Mouse (Mus musculus) spleen, postnatal 14 days (tissue): ENCODE measurements around the gene Stx7.
A peak's percentile ranks its signal among the peaks of the same experiment; 100 is the strongest.

ENCODE experiments used
- DNase-seq, 2 experiments: peaks; one replicate each; pipeline ENCODE4 v3.0.0; 2021 to 2022; ENCODE audit warnings: low spot score in 2 of 2

The Stx7 gene

GRCm38 (mm10) chr10:24167978-24168583 lies 19.0 kb downstream of the Stx7 start:
- DNase-seq = no peak

DNA sequence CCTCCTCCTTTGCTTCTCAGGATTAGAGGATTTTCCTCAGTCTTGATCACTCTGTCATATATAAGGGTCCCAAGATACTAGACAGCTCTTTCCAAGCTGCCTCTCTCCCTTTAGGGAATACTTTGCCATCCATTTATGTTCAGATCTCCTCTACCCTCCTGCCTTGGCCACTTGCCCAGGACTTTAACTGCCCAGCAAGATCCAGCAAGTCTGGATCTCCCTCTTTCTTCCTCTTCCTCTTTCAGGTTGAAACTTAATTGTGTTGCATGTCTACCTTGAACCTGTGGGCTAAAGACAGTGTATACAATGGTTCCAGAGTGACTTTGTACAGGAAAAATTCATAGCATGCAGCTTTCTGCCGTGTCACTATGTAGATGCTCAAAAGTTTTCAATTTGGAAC lies 19.8 kb downstream of the Stx7 start:
- no peak for DNase-seq

GRCm38 (mm10) chr10:24171906-24172459 lies 22.9 kb downstream of the Stx7 start:
- no peak for DNase-seq

DNA sequence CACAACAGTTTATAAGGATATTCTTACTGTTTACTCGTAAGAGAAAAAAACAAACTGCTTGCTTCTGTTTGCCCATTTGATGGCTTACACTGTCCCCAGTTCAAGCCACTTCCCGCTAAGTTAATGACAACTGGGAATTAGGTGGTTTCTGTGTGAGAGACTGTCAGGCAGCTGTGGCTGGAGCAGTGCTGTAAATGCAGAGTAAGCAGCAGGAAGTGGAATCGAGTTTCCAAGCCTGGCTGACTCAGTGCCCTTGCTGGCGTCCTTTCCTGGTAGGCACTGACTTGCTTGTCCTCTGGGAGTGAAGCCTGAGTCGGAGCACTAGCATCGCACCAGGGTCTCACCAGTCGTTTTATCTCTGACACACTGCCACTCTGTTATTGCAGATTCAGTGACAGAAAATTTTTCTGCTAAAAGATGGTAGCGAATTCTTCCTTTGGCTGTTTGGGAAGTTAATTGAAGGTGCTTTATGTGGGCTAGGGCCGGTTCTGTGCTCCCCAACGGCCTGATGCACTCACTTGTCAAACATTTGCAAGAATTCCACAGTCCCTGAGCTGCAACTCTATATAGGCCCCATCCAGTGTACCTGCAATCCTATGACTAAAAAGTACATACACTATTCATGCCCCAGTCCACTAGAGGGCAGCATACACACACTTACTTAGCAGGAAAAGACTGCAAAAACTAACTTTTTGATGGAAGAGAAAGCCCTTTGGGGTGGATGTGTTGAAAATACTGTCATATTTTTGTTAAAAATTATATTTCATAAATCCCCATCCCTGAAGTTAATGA lies 24.3 kb downstream of the Stx7 start:
- no peak for DNase-seq

DNA sequence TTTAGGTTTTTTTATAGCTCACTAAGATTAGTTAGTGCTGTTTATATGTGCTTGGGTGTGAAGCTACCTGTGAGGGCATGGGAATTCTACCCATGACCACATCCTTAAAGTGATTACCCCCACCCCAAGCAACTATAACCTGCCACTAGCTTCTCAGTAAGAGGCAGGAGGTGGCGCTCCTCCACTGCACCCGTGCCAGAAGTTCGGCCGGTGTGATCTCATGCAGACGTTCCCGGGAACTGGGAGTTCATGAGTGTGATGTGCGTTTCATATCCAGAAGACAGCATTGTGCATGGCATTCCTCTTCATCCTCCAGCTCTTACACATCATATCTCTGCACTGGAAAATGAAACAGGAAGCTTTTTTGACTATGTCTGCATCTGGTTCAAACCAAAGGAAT lies 41.3 kb downstream of the Stx7 start:
- DNase-seq = no peak

- DNase-seq = no peak
Measured at GRCm38 (mm10) chr10:24191977-24192376, 42.9 kb downstream of the Stx7 start.

DNA sequence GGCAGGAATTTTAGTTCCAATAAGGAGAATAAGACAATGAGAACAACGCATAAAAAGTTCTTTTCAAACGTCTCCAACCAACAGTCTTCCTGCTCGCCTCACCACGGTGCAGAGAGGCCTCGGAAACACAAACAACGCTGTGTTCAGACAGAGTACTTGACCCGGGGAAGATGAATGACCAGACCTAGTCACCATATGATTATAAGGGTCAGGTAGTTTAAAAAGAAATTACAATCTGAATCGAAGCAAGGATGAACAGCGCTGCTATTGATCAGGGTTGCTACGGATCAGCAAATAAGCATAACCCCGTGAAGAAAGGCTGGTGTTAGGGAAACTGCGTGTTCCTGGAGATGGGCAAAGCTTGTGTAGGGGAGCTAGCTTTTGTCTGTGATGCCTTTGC lies 50.2 kb downstream of the Stx7 start:
- DNase-seq = no peak

DNA sequence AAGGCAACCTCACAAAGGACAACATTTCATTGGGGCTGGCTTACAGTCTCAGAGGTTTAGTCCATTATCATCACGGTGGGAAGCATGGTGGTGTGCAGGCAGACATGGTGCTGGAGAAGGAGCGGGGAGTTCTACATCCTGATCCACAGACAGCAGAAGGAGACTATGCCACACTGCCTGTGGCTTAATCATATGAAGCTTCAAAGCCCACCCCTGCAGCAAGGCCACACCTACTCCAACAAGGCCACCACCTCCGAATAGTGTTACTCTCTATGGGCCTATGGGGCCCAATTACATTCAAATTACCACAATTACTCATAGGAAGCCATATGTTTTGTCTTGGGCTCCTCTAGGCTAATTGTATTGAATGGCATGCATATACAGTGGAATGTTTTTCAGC lies 51.0 kb downstream of the Stx7 start:
- no peak for DNase-seq

- DNase-seq = no peak
Measured at GRCm38 (mm10) chr10:24210075-24210474, 61.0 kb downstream of the Stx7 start.

GRCm38 (mm10) chr10:24213297-24213696 lies 64.2 kb downstream of the Stx7 start:
- DNase-seq = no peak

- DNase-seq = no peak
Measured at GRCm38 (mm10) chr10:24217558-24218268, 68.6 kb downstream of the Stx7 start.

GRCm38 (mm10) chr10:24220931-24221330 lies 71.8 kb downstream of the Stx7 start:
- no peak for DNase-seq

DNA sequence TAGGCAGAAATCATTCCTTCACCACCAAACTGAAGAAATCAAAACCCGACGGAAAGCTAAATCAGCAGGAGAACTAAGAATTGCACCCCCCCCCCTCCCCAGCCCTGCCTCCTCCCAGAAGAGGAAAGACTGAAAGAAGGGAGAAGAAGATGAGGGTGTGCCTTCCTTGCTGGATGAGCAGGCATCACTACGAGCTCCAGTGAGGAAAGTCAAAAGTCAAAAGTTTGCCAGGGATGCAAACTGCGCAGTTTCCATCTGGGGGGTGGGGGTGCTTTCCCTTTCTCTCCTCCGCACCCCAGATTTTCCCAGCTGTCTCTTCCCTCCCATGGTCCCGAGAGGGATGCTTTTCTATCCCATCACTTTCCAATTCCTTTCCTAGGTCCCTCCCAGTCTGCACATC lies 73.8 kb downstream of the Stx7 start:
- no peak for DNase-seq

DNA sequence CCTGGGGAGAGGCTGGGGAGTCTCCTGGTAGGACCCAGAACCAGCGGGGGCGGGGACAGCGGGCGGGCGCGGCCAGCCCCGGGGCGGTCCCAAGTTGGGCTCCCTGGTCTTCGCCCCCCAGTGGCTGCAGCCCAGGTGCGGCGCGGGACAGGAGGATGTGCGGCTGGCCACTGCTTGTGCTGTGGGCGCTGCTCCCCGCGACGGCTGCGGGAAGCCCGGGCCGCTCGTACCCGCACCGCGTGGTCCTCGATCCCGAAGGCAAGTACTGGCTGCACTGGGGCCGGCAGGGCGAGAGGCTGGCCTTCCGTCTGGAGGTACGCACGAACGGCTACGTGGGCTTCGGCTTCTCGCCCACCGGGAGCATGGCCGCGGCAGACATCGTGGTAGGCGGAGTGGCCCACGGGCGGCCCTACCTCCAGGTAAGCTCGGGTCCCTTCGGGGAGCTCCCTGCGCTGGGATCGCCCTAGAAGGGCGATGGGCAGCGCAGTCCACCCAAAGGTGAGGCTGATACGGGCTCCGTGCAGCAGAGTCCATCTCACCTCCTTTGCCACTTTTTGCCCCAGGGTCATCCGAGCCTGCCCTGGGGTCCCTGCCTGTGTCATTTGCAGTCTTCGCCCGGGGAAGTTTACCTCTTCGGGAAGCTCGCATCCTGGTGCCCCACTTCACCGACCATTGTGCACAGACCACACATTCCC lies 74.5 kb downstream of the Stx7 start, which contains the start of gene Moxd1:
Moxd1 (plus strand) TSS at position 69 of the 695 bp plus-strand sequence.
- DNase-seq = peak in 1 of 2 experiments; percentile 2

DNA sequence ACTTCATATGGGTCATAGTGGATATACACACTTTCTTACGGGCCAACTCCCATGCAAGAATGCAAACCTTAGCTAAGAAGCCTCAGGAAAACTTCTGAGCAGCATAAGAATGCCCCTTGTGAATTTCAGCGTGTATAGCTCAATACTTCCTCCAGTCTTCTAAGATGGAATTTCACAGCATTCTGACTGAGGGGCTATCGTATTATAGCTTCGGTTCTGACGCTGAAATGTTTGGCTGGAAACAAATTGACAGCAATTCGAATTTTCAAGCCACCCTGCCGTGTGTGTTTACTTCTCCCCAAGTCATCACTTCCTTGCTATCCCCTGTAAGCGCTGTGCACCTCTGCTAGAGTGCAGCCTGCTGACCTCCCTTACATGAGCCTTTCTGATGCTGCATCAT lies 75.5 kb downstream of the Stx7 start:
- DNase-seq = no peak

DNA sequence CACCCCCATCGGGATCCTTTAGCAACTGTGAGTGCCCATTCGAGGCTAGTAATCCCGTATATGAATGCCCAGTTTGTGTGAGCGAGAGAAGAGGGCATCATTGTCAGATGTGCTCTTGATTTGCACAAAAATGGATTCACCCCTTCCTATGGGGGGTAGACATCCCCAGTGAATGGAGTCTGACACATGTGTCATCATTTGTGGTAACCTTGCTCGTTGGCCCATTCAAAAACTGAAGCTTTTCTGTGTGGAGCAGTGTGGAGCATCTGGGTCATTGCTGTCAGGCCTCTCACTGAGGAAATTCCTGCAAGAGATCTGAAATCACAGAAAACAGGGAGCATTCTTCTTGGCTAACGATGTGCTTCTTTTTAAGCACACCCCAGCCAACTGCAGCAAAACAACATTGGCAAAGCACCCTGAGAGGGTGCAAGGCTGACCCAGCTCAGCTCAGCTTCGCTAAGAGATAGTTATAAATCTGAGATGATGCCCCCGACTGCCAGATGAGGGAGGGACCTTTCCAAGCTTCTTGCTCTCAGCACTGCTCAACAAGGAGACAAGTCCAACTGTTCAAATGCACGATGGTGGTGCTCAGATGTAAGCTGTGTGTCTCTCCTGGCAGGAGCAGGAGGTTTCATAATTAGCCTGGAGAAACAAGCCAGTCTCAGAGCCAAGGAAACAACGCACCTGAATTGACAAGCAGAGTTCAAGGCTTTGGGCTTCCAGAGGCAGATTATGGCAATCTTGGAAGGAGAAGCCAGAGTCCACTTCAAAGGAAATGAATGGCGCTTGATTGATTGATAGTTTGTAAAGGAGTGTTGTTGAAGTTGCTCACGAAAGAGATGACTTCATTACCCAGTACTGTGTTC lies 79.4 kb downstream of the Stx7 start:
- no peak for DNase-seq

DNA sequence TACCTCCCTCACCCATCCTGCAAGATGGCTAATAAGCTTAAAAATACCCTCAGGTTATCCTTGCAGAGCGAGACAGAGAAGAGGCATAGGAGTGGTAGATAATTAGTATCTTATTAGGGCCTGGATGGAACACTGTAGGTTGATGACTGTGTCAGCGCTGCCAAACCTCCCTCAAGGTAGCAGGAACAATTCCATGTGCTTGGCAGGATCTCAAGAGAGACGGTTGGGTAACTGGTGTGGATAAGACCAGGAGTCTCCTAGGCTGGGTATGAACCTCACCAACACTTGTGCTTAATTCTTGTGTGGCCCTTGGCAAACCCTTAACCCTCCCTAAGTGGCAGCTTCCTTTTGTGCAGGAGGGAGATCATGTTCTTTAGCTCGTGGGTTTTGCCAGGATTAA lies 83.2 kb downstream of the Stx7 start:
- no peak for DNase-seq

DNA sequence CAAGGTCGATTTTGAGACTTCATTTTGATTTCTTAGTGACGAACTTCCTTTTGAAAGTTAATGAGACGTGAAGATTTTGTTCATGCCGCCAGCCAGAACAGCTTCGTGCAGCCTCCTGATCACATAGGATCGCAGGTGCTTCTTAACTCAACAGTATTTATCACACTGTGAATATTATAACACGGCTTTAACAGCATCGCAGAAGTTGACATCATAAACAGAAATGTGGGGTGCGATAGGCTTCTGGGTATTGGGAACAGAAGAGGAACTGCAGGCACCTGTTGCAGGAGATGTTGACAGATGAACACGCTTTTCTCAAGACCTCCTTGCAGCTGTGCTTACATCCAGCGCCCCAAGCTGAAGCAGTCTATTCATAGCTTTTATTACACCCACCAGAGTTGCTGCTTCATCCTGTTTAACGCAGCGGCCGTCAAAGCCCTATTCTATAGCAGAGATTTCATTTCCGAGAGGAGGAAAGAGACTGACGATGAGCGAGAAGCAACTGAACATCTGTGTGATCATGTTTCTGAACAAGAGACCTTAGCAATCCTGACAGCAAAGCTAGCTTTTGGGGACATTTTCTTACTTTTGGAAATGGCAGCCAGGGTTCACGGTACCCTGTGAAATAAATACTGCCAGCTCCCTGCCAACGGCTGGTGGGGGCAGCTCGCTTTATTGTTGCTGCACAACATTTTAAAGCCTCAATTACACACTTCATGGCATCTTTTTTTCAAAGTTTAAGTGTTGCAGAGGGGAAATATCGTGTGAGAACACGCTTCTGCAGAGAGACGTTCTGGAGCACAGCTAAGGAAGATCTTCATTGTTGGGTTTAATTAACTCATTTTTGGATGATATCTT lies 86.6 kb downstream of the Stx7 start:
- DNase-seq = no peak
